Mouse (Mus musculus) spleen, postnatal 10 days (tissue): ENCODE results near the gene Scg5.

ENCODE experiments used
- DNase-seq, 2 experiments: peaks; one replicate each; pipeline ENCODE4 v3.0.0; 2021 to 2022; ENCODE audit warnings: low spot score in 2 of 2

Gene Scg5

DNA sequence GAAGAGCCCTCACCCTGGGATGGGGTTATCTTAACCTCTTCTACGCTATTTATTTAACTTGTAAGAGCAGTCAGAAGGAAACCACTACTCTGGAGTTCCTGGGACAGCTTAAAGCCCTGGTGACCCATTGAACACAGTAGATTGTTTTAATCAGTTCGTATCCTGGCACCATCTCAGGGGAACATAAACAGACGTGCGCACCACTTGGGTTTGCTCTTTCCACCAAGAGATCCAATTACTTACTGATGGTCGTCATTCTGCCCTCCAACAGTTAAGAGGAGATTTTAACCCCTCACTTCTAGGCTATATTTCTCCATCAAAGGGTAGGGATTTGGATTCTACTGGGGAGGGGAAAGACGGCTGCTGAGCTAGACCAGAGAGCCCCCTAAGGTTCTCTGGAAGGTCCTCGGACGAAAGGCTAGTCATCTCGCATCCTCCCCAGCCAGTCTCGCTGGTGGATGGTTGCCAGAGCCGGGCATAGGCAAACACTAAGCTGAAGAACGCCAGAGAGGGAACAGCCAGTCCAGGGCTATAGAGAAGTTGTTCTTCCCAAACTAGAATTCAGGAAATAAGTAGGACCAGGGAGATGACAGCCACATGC, 71.9 kb downstream of the Scg5 start:
- no peak for DNase-seq

DNA sequence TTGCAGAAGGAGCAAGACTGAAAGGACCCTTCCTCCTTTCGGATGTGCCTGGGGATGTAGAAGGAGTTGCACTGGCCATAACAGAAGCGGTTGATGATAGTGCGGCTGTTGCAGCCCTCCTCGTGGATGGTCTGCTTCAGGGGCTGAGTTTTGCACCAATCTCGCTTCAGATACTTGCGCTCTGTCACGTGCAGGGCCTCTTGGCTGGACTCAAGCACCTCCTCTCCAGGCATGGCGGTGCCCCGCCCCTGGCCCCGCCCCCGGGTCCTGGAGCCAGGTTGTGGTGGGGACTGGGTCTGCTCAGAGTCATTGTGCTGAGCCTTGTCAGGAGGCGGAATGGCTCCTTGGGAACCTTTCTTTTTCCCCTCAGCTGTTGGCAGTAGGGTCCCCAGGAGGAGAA, 79.2 kb downstream of the Scg5 start:
- no peak for DNase-seq

DNA sequence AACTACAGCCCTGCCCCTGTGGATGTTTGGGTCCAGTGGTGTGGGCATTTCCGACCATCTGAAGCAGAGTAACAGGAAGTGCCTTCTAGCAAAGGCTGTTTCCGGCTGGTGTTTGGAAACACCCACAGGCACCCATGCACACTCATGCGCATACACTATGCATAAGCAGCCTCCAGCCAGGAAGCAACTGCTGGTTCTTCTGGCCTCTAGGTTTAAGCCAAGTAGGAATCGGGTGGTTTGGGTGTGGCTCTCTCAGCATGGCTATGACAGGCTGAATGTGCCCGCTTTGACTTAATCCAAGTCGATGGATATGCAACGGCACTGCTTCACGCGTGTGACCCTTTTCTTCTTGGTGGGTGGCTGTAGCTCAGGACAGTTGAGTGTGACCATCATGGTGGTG, 79.6 kb downstream of the Scg5 start:
- no peak for DNase-seq

DNA sequence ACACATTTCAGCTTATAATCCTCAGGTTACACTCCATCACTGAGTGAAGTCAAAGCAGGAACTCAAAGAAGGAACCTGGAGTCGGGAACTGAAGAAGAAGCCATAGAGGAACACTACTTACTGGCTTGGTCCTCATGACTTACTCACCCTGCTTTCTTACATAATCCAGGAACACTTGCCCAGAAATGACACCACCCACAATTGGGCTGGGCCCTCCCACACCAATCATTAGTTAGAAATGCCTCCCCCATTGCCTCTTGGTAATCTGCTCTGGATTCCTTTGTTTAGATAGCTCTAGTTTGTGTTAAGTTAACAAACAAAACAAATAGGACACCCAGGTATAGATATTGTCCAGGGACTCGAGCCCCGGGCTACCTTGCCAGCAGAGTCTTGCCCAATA, 100.3 kb downstream of the Scg5 start:
- no peak for DNase-seq
